Mouse (Mus musculus) heart, postnatal 14 days (tissue): ENCODE measurements at regions not wholly inside any gene's neighbourhood (a gene's known extent, or its start where the extent isn't known, plus 50 kb on each side); places are given as distances from the start of the nearest gene placed in this dataset.
"Not testable (repeated sequence)": the region's sequence is repeated elsewhere in the genome, so short reads cannot be mapped to it uniquely, and the experiment has no call there.

Experiments
- DNase-seq, 2 experiments: peaks; one replicate each; pipeline ENCODE4 v3.0.0; 2021 to 2022
- intact Hi-C: fragments of 180-260 bp; cut with DNase I; formaldehyde crosslinking; loops from one replicate; pipeline ENCODE4 v1.15.1; 2025

DNA sequence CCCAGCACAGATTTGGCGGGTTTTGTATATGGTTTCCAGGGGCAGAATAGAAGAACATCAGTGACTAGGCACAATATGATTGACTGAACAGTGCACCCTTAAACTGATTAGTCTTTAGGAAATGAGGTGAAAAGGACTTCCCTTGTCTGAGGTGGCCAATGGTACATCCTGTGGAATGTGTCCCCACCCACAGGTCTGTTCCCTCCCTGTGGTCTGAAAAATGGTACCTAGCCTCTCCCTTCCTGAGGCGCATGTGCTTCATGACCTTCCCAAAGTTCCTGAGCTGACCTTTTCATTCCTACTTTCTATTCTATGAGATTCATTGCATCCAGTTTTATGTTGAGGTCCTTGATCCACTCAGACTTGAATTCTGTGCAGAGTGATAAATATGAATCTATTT is 76.0 kb downstream of the Zfp97 start:
- DNase-seq, intact Hi-C loops: not testable (repeated sequence)

GRCm38 (mm10) chr17:17229069-17229468 is 107.9 kb downstream of the Zfp97 start:
- intact Hi-C loops, result no loop called here
- no peak for DNase-seq

- DNase-seq, result peak; percentile 86 to 91
- intact Hi-C loops, result loop anchor here (5.0 to 10.0 kb wide), 2 partner anchors 138 to 390 kb away; partner anchors contain the start of genes Lnpep and Riok2
Observed at GRCm38 (mm10) chr17:17234329-17235185, 113.3 kb downstream of the Zfp97 start.

DNA sequence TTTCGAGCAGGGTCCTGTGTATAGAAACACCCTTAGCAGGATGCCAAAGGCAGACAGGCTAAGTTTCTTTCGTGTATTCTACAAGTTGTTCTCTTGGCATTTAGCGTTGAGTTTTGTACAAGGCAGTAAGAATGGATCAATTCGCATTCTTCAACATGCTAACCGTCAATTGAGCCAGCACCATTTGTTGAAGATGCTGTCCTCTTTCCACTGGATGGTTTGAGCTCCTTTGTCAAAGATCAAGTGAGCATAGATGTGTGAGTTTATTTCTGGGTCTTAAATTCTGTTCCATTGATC is 113.9 kb downstream of the Zfp97 start:
- intact Hi-C loops, result loop anchor here (10.0 kb wide), 1 partner anchor 390 kb away; the partner anchor contains the start of gene Lnpep
- not testable (repeated sequence) for DNase-seq
